In genomic region chr3:76336922-76337321, GRCm38 (mm10) we compare ENCODE assay signal across 29 mouse cellular contexts.
"Had no signal": no experiment of that assay in that cellular context is flagged by ENCODE, and none has a peak within 500 bp of the region (broad histone marks: within the 10 kb centered on the region; RNA-seq: fewer than 3 reads in every experiment).

No protein-coding gene starts in this region.

- H3K9ac ChIP-seq: limb, embryonic 12.5 days; limb, embryonic 13.5 days; limb, embryonic 15.5 days; liver, embryonic 12.5 days; liver, embryonic 13.5 days; liver, embryonic 14.5 days; liver, embryonic 15.5 days; liver, postnatal 0 days; midbrain, embryonic 12.5 days; midbrain, embryonic 13.5 days; midbrain, embryonic 15.5 days; neural tube, embryonic 12.5 days had no signal

- H3K9me3 ChIP-seq: limb, embryonic 10.5 days; limb, embryonic 12.5 days; limb, embryonic 13.5 days; limb, embryonic 15.5 days; liver, embryonic 12.5 days; liver, embryonic 13.5 days; liver, embryonic 15.5 days; megakaryocyte, embryonic 14.5 days; midbrain, embryonic 10.5 days; midbrain, embryonic 12.5 days; midbrain, embryonic 13.5 days; midbrain, embryonic 15.5 days; neural tube, embryonic 12.5 days had no signal

- H3K27me3 ChIP-seq: limb, embryonic 12.5 days; limb, embryonic 13.5 days; limb, embryonic 15.5 days; liver, embryonic 12.5 days; liver, embryonic 13.5 days; liver, embryonic 15.5 days; megakaryocyte, embryonic 14.5 days; midbrain, embryonic 12.5 days; midbrain, embryonic 13.5 days; midbrain, embryonic 15.5 days; neural tube, embryonic 12.5 days had no signal

- H3K4me1 ChIP-seq: limb, embryonic 10.5 days; limb, embryonic 12.5 days; limb, embryonic 13.5 days; limb, embryonic 15.5 days; liver, embryonic 12.5 days; liver, embryonic 13.5 days; liver, embryonic 15.5 days; megakaryocyte, embryonic 14.5 days; midbrain, embryonic 10.5 days; midbrain, embryonic 12.5 days; midbrain, embryonic 13.5 days; midbrain, embryonic 15.5 days; neural tube, embryonic 12.5 days had no signal

- H3K4me3 ChIP-seq: left cerebral cortex, adult 2 months; limb, embryonic 10.5 days; limb, embryonic 12.5 days; limb, embryonic 13.5 days; limb, embryonic 15.5 days; liver, embryonic 12.5 days; liver, embryonic 13.5 days; liver, embryonic 15.5 days; megakaryocyte, embryonic 14.5 days; midbrain, embryonic 10.5 days; midbrain, embryonic 12.5 days; midbrain, embryonic 13.5 days; midbrain, embryonic 15.5 days; myocyte; neural tube, embryonic 12.5 days had no signal

- ATAC-seq: liver, embryonic 12.5 days; liver, postnatal 0 days; lung, postnatal 0 days; midbrain, embryonic 13.5 days; midbrain, embryonic 15.5 days; midbrain, embryonic 16.5 days had no signal

- H3K4me2 ChIP-seq: limb, embryonic 12.5 days; limb, embryonic 13.5 days; limb, embryonic 15.5 days; liver, embryonic 11.5 days; liver, embryonic 12.5 days; liver, embryonic 13.5 days; liver, embryonic 15.5 days; midbrain, embryonic 11.5 days; midbrain, embryonic 12.5 days; midbrain, embryonic 13.5 days; midbrain, embryonic 15.5 days; neural tube, embryonic 12.5 days had no signal

- DNase-seq: layer of hippocampus, postnatal 36 days; left cerebral cortex, postnatal 4 days; liver; liver, embryonic 13.5 days; liver, postnatal 0 days; lung, postnatal 14 days; lung, postnatal 36 days; lung, postnatal 4 days; midbrain, embryonic 14.5 days had no signal

- H3K36me3 ChIP-seq: limb, embryonic 10.5 days; limb, embryonic 12.5 days; limb, embryonic 13.5 days; limb, embryonic 15.5 days; liver, embryonic 12.5 days; liver, embryonic 13.5 days; liver, embryonic 15.5 days; midbrain, embryonic 10.5 days; midbrain, embryonic 12.5 days; midbrain, embryonic 13.5 days; midbrain, embryonic 15.5 days; neural tube, embryonic 12.5 days had no signal

- H3K27ac ChIP-seq: left cerebral cortex, adult 2 months; limb, embryonic 10.5 days; limb, embryonic 12.5 days; limb, embryonic 13.5 days; limb, embryonic 15.5 days; liver, embryonic 12.5 days; liver, embryonic 13.5 days; liver, embryonic 14.5 days; liver, embryonic 15.5 days; macrophage; midbrain, embryonic 10.5 days; midbrain, embryonic 12.5 days; midbrain, embryonic 13.5 days; midbrain, embryonic 15.5 days; neural tube, embryonic 12.5 days had no signal
